Mouse (Mus musculus) large intestine, adult 2 months (tissue): ENCODE measurements around the gene Actr10. TPM values are rescaled to one million over a fixed set of nuclear protein-coding genes. Genes with fewer than 3 reads are reported as not detected.

ENCODE experiments used
- DNase-seq: peaks from one replicate; pipeline ENCODE4 v3.0.0-alpha.2; 2012; ENCODE audit warnings: low read depth, low spot score
- WGBS: fragments of 180-500 bp; shearing (Covaris S2); methylation state at CpG from one replicate; pipeline ENCODE4 v1.1.7; 2018; 5-methylcytosine and 5-hydroxymethylcytosine counted together
- polyA plus RNA-seq: library from polyadenylated mRNA; depleted of rRNA; stranded (reverse); fragments of >200 nt; gene quantifications from 2 replicates; pipeline ENCODE4 v1.2.3, GENCODE M21; 2012; rRNA removed

Actr10 gene
- 28.1 and 32.0 TPM in 2 replicates for polyA plus RNA-seq

DNA sequence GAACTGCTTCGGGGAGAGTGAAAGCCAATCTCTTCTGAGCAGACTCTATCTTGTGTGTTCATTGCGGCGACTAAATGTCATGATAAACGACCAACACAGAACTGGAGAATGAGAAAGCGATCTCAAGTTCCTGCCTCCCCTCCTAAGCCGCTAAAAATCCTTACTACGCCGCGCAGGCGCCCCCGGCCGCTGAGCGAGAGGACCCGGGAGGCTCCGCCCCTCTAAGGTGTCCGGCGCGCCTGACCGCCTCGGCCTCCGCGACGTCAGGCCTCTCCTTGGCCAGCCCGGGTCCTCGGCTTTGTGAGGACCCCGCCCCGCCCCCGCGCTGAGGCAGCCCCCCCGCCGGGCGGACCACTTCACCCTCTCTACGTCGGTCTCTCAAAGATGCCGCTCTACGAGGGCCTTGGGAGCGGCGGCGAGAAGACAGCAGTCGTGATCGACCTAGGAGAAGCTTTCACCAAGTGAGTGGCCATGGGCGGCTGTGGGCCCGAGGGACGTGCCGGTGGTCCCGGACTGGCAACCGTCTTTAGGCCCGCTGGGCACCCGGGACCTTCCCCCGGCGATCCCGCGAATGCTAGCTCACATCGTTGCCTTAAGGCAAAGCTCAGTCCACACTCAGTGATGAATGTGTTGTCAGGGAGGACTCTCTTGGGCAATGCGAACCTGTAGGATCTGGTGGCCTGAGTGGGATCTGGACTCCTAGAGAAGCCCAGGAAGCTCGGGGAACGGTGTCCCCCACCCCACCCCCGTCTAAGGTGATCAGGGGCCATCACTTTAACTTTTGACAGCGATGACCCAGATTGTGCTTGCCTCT is at the start of gene Actr10:
Gene Actr10, plus strand, starts transcription at position 287 of the 814 bp plus-strand sequence.
- WGBS = under 1% methylated on average over 58 of the region's 59 CpGs
- DNase-seq = peak; percentile 46

DNA sequence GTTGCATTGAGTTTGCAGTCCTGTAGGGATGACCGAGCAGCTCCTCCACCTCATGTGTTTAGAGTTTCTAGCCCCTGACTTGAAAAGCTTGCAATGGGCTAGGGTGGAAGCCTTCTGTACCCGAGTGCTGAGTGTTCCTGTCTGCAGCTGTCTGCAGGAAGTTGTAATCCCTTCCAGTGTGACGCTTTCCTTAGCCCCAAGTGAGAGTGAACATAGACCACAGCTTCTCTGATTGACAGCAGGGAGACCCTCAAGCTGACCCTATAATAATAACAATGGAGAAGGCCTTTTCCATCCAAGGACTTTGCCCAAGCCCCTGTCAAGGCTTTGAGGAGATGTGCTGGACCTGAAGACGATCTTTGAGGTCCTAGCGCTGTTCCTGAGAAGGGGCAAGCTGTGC is 47.3 kb upstream of the Actr10 start:
- no peak for DNase-seq
- 89% methylated on average over 5 of the region's 5 CpGs for WGBS

DNA sequence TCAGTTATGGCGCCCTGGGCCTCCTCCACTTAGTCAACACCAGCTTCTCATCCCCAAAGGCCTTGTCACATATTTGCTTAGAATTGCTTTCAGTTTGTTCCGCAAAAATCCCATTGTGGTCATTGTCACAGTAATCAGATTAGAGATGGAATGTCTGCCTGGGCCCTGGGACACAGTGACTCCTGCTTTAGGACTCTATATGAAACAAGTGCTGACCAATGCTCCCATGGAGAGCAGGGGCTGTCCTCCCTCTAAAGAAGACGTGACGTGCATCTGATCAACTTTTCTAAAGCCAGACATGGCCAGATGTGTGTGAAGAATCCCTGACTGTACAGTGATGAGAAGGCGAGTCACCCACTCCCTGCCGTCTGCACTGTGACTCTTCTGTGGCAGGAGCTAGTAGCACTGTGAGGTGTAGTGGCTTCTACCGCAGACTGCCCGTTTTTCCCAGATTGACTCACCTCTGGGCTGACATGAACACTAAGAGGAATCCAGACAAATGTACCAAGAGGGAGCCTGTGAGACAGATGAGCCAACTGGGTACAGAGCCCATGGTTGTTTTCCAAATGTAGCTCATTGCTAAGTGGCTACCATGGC is 46.7 kb upstream of the Actr10 start:
- DNase-seq = no peak
- 91% methylated on average over 8 of the region's 8 CpGs for WGBS

DNA sequence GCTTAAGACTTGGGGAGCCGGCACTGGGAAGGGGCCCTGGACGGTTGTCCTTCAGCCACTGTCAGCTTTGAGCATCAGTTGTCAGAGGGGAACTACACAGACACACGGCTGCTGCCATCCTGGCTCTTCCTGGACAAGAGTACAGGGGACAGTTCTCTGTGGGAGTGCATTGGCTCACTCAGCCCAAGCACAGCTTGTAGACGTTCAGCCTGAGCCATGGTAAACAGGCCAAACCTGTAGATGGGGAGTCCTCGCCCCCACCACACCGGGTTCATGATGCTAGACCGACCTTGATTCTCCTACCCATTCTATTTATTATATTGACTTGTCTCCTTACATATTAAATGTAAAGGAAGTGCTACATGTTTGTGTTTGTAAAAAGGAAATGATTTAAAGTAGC is 42.4 kb upstream of the Actr10 start:
- no peak for DNase-seq
- 86% methylated on average over 7 of the region's 7 CpGs for WGBS

DNA sequence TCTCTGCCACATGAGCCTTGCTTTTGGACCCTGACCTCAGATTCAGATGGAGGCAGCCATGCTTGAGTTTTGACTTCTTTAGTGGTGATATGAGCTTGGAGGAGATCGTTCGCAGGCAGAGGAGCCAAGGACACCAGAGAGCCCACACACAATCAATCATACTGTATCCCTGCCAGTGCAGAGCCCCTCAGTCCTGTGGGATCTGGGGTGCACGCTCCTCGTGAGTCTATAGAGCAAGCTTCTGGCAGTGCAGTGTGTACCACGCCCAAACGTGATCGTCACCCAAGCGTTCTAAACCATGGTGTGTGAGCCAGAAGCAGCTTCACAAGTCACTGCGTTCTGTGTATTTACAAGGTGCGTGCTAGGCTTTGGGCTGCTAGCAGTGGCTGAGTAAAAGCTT is 41.6 kb upstream of the Actr10 start:
- 67% methylated on average over 10 of the region's 10 CpGs for WGBS
- no peak for DNase-seq

DNA sequence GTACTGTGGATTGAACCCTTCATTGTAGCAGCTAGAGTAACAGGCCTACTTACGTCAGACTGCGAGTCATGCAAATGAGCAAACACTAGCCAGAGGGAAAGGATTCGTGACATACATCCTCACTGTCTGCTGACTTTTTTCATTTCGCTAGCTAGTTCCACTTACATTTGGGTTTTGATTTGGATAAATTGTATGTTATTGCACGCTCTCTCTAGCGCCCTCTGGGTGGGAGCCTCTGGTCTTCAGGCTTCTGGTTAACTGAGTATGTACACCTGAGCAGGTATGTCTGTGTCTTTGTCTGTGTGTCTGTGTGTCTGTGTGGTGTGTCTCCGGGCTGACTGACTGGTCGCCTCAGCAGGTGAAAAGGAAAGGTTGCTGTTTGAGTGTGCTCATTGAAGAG is 40.2 kb upstream of the Actr10 start:
- 86% methylated on average over 8 of the region's 8 CpGs for WGBS
- DNase-seq = no peak

DNA sequence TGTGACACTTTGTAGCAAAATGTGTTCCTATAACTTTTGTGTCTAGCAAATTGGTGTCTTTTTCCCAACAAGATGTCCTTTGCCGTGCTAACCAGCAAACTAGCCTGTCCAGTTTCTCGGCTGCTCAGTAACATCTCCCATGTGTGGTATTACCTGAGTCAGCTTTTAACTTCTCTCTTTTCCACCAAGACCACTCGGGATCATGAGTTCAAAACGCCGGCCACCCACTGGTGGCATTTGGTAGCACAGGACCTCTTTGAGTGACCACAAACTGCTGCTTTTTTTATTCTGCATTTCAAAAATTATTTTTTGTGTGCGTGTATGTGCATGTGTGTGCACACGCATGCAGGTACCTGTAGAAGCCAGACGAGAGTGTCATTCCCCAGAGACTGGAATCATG is 39.2 kb upstream of the Actr10 start:
- no peak for DNase-seq
- WGBS = 88% methylated on average over 8 of the region's 8 CpGs

DNA sequence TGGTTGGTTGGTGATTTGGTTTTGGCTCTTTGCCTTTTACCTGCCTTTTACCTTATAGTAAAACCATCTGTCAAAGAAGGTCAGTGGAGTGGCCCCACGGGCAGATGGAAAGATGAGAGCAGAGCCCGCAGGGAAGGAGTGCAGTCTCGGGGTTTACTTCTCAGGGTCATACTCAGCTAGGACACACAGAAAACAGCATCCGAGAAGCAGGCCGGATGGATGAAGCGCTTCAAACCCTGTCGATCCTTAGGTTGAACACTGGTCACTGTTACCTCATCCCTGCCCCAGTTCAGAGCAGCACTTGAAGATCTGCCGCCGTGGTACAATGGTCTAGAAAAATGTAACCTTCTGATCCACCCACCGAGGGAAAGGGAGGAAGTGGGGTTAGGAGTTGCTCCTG is 33.2 kb upstream of the Actr10 start:
- WGBS = 90% methylated on average over 10 of the region's 10 CpGs
- no peak for DNase-seq

DNA sequence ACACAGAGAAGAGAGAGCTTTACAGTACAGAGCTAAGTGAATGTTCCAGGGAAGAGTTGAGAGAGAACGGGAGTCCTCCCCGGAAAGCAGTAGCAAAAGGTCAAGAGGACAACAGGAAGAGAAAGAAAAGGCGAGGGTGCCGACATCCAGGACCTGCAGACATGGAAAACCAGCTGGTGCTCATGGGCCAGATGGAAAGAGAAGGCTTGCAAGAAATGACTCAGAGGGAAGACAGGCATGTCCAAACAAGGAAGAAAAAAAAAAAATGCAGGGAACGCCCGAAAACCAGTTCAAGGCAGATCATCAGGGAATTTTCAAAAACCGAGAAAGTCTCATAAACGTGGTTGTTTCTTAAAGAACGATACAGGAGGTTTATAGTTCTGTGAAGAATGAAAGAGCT is 30.8 kb upstream of the Actr10 start:
- DNase-seq = peak; percentile 19
- WGBS = 14% methylated on average over 9 of the region's 9 CpGs

DNA sequence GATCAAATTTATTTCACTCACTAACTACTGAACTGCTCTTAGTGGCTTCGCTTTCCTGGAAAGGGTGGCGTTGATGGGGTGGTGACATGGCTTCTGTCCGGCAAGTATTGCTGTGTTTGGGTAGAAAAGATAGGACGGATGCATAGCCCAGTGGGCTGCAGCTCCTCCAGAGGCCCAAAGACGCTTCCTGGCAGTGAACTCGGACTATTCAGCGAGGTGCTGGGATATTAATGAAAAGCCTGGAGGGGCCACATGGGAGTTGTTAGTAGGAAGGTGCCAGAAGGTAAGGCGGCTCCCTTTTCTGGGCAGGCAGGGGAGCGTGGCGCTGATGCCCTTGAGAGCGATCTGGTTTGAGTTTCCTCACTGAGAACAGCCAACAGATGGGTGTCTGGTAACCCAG is 30.0 kb upstream of the Actr10 start:
- WGBS = 95% methylated on average over 11 of the region's 11 CpGs
- no peak for DNase-seq

DNA sequence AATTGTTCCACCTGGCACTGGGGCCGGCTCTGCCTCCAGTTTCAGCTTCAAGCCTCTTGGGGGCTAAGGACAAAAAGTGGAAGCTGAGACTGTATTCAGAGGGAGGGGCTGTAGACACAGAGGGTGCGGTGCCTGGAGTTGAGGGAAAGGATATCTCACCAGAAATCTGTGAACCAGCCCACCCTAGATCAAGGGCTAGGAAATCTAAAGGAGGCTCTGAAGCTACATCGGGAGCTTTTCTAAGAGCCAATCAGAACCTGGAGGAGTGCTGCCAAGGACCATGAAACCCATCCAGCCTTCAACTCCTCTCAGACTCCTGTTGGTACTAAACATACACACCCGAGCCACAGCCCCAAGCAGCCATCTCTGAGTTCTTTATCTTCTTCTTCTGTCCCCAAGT is 29.6 kb upstream of the Actr10 start:
- DNase-seq = no peak
- WGBS = 81% methylated on average over 4 of the region's 4 CpGs

DNA sequence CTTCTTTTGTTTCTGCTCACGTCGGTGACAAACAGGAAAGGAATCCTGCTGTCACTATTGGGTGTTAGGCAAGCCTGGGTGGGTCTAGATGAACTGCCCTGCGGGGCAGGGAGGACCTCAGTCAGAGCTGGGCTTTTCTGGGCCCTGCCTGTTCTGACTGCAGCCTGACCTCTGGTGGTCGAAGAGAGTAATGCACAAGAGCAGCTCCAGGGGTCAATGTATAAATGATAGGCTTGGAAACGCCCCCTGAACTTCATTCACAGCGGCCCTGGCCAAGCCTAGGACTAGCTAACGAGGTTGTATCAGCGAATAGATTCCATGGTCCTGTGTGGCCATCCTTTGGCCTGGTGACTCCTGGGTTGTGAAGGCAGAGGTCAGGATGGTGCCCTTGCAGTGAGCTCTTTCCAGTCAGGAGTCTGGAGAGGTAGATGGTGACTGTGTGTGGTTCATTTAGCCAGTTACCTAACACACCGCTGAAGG is 27.4 kb upstream of the Actr10 start:
- peak; percentile 29 for DNase-seq
- WGBS = 8% methylated on average over 9 of the region's 9 CpGs

DNA sequence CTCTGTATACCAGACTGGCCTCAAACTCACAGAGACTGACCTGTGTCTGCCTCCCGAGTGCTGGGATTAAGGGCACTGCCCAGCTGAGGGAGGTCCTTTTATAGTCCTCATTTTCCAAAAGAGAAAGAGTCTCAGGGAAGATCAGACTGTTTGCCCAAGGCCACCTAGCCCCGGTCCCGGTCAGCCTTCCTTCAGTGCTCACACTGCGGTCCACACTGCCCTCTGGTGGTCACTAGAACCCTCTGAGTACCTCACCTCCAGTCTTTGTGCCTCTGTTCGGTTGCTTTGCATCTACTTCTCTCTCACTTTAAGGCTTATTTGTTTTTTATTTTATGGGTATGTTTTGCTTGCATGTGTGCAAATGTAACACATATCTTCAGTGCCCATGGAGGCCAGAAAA is 26.6 kb upstream of the Actr10 start:
- DNase-seq = peak; percentile 54
- 4% methylated on average over 5 of the region's 5 CpGs for WGBS

DNA sequence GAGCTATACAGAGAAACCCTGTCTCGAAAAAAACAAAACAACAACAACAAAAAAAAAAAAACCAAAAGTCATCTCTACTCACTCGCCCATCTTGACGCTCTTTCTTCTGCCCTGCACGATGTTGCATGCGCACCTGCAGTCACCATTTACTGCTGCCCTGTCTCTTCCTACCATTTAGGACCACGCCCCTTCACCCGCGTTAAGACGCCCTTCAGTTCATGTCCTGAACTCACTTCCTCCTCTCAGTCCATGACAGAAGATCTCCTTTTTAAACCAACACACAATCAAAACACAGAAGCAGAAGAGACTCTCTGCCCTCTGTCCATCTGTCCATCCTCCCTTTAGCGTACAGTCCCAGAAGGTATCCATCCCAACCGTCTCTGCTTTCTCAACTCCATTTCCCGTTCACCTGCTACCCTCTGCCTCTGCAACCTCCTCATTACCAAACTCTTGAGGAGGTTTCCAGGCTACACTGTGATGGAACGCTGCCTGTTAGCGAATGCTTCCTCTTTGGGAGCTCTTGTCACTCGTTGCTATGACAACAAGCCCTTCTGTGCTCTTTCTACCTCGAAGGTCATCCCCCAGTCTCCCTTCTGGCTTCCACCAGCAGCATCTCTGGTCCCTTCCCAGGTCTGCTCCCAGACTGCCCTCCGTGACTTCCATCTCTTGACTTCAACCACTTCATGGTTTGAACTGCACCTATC is 25.8 kb upstream of the Actr10 start:
- 58% methylated on average over 17 of the region's 17 CpGs for WGBS
- no peak for DNase-seq

DNA sequence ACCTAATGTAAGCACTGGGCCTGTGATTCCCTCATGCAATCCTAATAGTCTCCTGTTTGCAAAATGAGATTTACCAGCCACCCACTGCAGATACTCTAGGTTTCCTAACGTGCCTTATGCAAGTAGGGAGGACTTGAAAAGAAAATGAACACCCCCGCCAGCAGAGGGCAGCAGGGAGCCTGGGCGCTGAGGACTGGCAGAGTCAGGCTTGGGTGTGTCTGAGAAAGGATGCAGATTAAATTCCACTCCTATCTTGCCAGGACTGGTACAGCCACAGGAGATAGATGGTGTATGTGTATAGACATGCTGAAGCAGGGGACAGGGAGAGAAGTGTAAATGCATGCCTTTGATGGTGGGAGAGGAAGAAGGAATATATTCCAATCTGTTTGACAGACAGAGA is 24.2 kb upstream of the Actr10 start:
- DNase-seq = peak; percentile 63
- 16% methylated on average over 3 of the region's 3 CpGs for WGBS

DNA sequence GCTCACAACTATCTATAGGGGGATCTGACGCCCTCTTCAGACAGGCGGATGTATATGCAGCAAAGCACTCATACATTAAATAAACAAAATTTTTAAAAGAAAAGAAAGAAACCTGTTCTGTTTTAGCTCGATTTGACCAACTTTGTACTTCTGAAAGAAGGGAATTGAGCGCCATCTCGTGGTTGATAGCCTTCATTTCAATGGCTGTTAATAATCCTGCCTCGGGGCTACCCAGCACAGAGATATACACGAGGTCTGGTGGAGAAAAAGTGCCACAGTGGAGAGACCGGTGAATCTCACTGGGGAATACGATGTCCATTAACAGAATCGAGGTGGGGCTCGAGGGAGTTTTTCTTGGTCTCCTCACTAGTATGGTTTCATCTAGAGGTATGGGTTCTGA is 23.3 kb upstream of the Actr10 start:
- DNase-seq = no peak
- WGBS = 43% methylated on average over 11 of the region's 11 CpGs

DNA sequence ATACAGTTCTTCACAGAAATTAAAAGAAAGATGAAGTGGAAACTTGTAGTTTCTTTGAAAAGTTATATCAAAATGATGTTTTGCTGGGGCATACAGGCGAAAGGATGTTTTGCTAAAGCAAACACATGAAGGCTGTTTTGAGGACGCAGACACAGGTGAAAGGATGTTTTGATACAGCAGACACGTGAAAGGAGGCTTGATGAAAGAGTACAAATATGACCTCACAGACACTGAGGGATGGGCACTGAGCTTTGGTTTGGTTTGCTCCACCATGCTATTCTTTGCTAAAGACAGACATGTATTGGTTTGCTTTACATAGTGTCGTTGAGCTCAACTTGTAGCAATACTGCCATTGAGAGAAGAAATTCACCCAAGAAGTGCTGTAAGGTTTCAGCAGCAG is 7.9 kb upstream of the Actr10 start:
- DNase-seq = no peak
- 70% methylated on average over 4 of the region's 4 CpGs for WGBS

DNA sequence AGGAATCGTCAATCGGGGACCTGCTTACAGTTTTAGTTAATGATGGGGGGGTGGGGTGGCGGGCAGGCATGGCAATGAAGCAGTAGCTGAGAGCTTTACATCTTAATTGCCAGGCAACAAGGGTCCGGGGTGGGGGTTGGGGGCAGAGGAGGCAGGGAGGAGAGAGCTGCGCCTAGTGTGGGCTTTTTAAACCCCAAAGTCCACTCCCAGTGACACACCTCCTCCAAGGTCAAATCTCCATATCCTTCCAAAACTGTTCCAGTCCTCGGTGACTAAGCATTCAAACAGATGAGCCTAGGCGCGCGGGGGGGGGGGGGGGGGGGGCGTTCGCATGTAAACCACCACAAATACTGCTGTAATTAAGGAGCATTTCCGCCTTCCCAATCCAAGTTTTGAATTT is 507 bp upstream of the Actr10 start:
- whole genome bisulfite sequencing = 24% methylated on average over 9 of the region's 12 CpGs
- no peak for DNase-seq

DNA sequence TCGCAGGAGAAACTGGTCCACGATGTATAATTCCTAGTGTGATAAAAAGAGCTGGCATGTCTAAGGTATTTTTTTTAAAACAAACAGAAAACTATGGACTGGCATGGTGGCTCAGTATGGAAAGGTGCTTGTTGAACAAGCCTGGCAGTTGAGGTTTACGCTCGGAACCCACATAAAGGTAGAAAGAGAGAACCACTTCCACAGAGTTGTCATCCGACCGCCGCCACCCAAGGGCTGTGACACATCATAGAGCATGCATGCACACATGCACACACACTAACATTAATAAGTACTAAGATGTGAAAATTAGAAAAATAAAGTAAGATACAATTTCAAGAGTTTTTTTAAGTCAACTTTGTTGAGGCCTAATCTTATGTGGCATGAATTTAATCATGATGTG is 3.1 kb downstream of the Actr10 start:
- DNase-seq = no peak
- WGBS = 94% methylated on average over 7 of the region's 7 CpGs

DNA sequence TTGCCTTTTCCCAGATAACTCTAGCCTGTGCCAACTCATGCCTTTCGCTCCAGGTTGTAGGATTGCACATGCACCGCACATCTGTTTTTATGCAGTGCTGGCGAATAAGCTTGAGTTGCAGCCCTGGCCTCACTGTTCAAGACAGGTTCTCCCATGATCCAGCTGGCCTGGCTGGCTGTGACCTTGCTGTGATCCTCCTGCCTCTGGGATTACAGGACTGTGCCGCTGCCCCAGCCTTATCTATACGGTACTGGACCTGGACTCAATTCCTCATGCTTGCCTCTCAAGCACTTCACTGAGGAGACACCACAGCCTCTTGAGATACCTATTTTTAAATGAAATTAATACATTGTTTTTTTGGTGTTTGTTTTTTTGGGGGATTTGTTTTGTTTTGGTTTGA is 6.5 kb downstream of the Actr10 start:
- no peak for DNase-seq
- 92% methylated on average over 5 of the region's 5 CpGs for WGBS
